Mouse (Mus musculus) forebrain, embryonic 10.5 days (tissue): ENCODE results near the gene Stard13. TPM values are rescaled to one million over a fixed set of nuclear protein-coding genes. Genes with fewer than 3 reads are reported as not detected.

Experiments
- DNase-seq: peaks from one replicate; pipeline ENCODE4 v3.0.0-alpha.2; 2017; ENCODE audit warnings: low spot score; ENCODE audit errors: extremely low spot score
- H3K27ac ChIP-seq: fragments of 300-500 bp; sonication (generic); 2 replicates; pipeline ENCODE4 v1.5.1; 2016; ENCODE audit warnings: mild to moderate bottlenecking
- H3K27me3 ChIP-seq: fragments of 300-500 bp; sonication (generic); 2 replicates; pipeline ENCODE4 v1.6.1; 2016; ENCODE audit warnings: mild to moderate bottlenecking; ENCODE audit not compliant: poor library complexity, severe bottlenecking
- H3K36me3 ChIP-seq: fragments of 300-500 bp; sonication (generic); replicated peaks from 2 replicates; pipeline ENCODE4 v1.6.1; 2016; ENCODE audit warnings: mild to moderate bottlenecking, moderate library complexity
- H3K4me1 ChIP-seq: fragments of 300-500 bp; sonication (generic); 2 replicates; pipeline ENCODE4 v1.6.1; 2016
- H3K4me3 ChIP-seq: fragments of 300-500 bp; sonication (generic); 2 replicates; pipeline ENCODE4 v1.5.1; 2016; ENCODE audit warnings: mild to moderate bottlenecking, moderate library complexity
- H3K9me3 ChIP-seq: fragments of 300-500 bp; sonication (generic); 2 replicates; pipeline ENCODE4 v1.6.1; 2016; ENCODE audit warnings: mild to moderate bottlenecking, moderate library complexity
- WGBS: fragments of 180-500 bp; shearing (Covaris S2); methylation state at CpG from one replicate; pipeline ENCODE4 v1.1.7; 2016; 5-methylcytosine and 5-hydroxymethylcytosine counted together
- polyA plus RNA-seq: library from polyadenylated mRNA; unstranded; fragments of >200 nt; fragmentation: Nextera tagmentation; extraction: Ambion mirVana; gene quantifications from 2 replicates; pipeline ENCODE4 v1.2.1, GENCODE M21; 2016

Gene Stard13
- polyA plus RNA-seq, 1 experiment from 2014 or later: 3.7 TPM

- Histone ChIP-seq H3K4me1 (peaks cover 26% of the 10 kb centered on the region), H3K27me3 (no peaks in the 10 kb centered on the region), H3K4me3 (no peak overlapping the region), H3K36me3 (no peaks in the 10 kb centered on the region), H3K9me3 (no peaks in the 10 kb centered on the region), H3K27ac (peak overlapping the region; percentile 67)
- peak; percentile 57 for DNase-seq
- WGBS: 39% methylated on average over 6 of the region's 6 CpGs
These were observed 14.9 kb downstream of the Stard13 start for GRCm38 (mm10) chr5:151218689-151219115.

GRCm38 (mm10) chr5:151213097-151213496, 20.5 kb downstream of the Stard13 start:
- H3K27me3 ChIP-seq: no peaks in the 10 kb centered on the region
- WGBS: 96% methylated on average over 3 of the region's 3 CpGs
- H3K4me1 ChIP-seq: peaks cover 12% of the 10 kb centered on the region; the same call in 1 of the 2 replicates
- no peak overlapping the region for H3K4me3 ChIP-seq
- no peak for DNase-seq
- no peaks in the 10 kb centered on the region for H3K9me3 ChIP-seq
- no peak overlapping the region for H3K27ac ChIP-seq
- H3K36me3 ChIP-seq: no peaks in the 10 kb centered on the region

DNA sequence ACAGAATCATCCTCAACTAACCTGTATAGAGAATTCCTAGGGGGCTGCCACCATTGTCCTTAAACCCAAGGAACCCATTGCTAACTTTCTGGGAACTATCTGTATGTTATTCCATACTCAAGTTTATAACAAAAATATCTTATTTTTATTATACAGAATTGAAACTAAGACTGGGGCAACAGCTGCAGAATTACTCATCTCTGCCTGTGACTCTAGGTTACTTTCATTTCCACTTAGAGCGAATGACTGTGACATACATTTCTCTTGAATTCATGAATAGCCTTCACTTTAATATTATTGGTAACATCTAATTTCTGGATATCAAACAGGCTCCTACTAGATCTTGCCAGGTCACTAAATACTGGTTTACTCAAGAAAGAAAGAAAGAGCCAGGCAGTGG, 22.8 kb downstream of the Stard13 start:
- 90% methylated on average over 1 of the region's 1 CpGs for WGBS
- peaks cover 5% of the 10 kb centered on the region; the same call in 1 of the 2 replicates for H3K4me1 ChIP-seq
- H3K4me3 ChIP-seq: no peak overlapping the region
- H3K36me3 ChIP-seq: no peaks in the 10 kb centered on the region
- H3K27ac ChIP-seq: no peak overlapping the region
- DNase-seq: no peak
- H3K27me3 ChIP-seq: no peaks in the 10 kb centered on the region
- no peaks in the 10 kb centered on the region for H3K9me3 ChIP-seq

DNA sequence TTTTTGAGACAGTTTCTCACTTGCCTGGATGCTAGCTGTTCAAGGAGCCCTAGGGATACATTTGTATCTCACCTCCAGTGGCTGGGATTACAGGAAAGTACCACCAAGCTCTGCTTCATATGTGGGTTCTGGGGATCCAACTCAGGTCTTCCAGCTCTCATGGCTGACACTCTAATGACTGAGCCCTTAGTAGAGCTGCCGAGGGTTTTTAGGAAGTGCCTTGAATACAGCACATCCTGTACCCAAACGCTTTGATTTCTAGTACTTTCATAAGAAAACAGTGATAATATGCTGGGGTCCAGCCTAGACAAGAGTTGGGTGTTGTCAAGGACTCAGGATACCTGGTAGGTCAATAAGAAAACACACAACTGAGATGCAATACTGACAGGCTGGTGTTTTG, 23.6 kb downstream of the Stard13 start:
- Histone ChIP-seq H3K4me3 (no peak overlapping the region), H3K27me3 (no peaks in the 10 kb centered on the region), H3K27ac (no peak overlapping the region), H3K9me3 (no peaks in the 10 kb centered on the region), H3K36me3 (no peaks in the 10 kb centered on the region), H3K4me1 (no peaks in the 10 kb centered on the region)
- WGBS: 88% methylated on average over 2 of the region's 2 CpGs
- no peak for DNase-seq

DNA sequence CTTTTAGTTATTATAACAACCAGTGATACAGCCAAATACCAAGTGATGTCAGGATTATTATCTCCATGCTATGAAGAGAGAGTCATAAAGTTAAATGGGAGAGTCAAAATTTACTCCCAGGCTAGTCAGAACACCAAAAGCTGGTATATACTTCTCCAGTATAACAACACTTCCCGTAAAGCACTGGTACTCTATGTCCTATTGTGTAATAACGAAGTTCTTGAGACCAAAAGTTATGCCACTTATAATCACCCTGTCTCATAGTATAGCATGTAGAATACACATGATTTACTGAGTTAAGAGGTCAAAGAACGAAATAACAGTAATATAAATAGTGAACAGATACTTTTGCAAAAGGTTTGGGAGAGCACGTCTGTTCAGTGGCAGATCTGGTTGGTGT, 28.6 kb downstream of the Stard13 start:
- Histone ChIP-seq H3K4me3 (no peak overlapping the region), H3K27me3 (no peaks in the 10 kb centered on the region), H3K27ac (no peak overlapping the region), H3K4me1 (no peaks in the 10 kb centered on the region), H3K9me3 (no peaks in the 10 kb centered on the region), H3K36me3 (no peaks in the 10 kb centered on the region)
- 92% methylated on average over 4 of the region's 4 CpGs for WGBS
- no peak for DNase-seq

- 83% methylated on average over 5 of the region's 5 CpGs for WGBS
- Histone ChIP-seq H3K27me3 (no peaks in the 10 kb centered on the region), H3K4me3 (no peak overlapping the region), H3K9me3 (no peaks in the 10 kb centered on the region), H3K4me1 (no peaks in the 10 kb centered on the region), H3K27ac (no peak overlapping the region), H3K36me3 (no peaks in the 10 kb centered on the region)
- no peak for DNase-seq
These were observed 30.7 kb downstream of the Stard13 start for GRCm38 (mm10) chr5:151202925-151203324.

- Histone ChIP-seq H3K4me1 (peaks cover 7% of the 10 kb centered on the region; the same call in 1 of the 2 replicates), H3K27me3 (no peaks in the 10 kb centered on the region), H3K27ac (no peak overlapping the region), H3K9me3 (no peaks in the 10 kb centered on the region), H3K4me3 (no peak overlapping the region), H3K36me3 (no peaks in the 10 kb centered on the region)
- WGBS: 74% methylated on average over 3 of the region's 3 CpGs
- no peak for DNase-seq
These were observed 32.4 kb downstream of the Stard13 start for GRCm38 (mm10) chr5:151201220-151201619.

- Histone ChIP-seq H3K9me3 (no peaks in the 10 kb centered on the region), H3K36me3 (no peaks in the 10 kb centered on the region), H3K27me3 (no peaks in the 10 kb centered on the region), H3K4me3 (no peak overlapping the region), H3K4me1 (peaks cover 7% of the 10 kb centered on the region; the same call in 1 of the 2 replicates), H3K27ac (no peak overlapping the region)
- WGBS: 91% methylated on average over 3 of the region's 3 CpGs
- DNase-seq: no peak
These were observed 34.4 kb downstream of the Stard13 start for GRCm38 (mm10) chr5:151199235-151199634.

- no peak overlapping the region for H3K4me3 ChIP-seq
- no peak for DNase-seq
- H3K9me3 ChIP-seq: no peaks in the 10 kb centered on the region
- peaks cover 7% of the 10 kb centered on the region; the same call in 1 of the 2 replicates for H3K4me1 ChIP-seq
- WGBS: 83% methylated on average over 13 of the region's 13 CpGs
- no peak overlapping the region for H3K27ac ChIP-seq
- H3K36me3 ChIP-seq: no peaks in the 10 kb centered on the region
- H3K27me3 ChIP-seq: no peaks in the 10 kb centered on the region
These were observed 36.9 kb downstream of the Stard13 start for GRCm38 (mm10) chr5:151196603-151197272.

DNA sequence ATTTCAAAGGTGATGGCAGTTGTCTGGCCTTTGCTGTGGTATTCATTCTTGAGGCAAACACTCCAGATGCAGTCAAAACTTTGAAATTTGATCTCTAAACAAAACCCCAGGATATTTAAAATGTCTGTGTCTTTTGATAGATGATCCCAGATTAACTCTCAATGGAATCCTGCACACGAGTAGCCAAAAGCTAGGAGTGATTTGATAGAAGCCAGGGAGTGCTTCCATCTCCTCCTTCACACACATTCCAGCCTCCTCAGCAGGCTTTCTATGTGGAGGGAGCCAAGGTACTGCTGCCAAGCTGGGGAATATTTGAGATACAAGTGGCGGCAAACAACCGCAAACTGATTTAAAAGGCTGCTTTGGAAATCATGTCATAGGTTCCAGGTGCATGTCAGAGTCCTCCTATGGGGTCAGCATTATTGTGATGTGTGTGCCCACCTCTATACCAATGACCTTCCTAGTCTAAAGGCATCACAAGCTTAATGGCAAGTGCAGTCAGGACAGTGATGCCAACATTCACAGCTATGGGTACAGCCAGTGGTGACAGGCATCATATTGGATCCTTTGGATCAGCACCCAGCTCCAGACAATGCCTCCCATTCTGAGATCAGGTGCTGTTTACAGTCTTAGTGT, 39.6 kb downstream of the Stard13 start:
- Histone ChIP-seq H3K27ac (no peak overlapping the region), H3K27me3 (peaks cover 7% of the 10 kb centered on the region), H3K4me3 (no peak overlapping the region), H3K4me1 (peaks cover 23% of the 10 kb centered on the region), H3K9me3 (no peaks in the 10 kb centered on the region), H3K36me3 (no peaks in the 10 kb centered on the region)
- WGBS: 70% methylated on average over 3 of the region's 3 CpGs
- DNase-seq: no peak

DNA sequence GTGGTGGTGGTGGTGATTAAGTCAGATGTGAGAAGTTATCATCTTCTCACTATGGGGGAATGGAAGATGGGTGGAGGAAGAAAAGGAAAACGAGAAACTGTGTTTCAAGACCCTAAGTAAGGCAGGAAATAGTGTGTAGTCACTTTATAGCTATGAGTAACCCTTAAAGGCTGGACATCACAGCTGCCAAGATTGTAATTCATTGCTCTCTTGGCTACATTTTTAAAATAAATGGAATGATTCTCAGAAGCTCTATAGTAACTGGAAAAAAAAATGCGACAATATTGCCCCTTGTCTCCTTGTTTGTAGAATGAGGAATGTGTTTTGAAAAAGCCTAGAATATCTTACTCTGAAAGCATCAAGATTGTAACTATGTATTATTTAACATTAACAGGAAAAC, 41.4 kb downstream of the Stard13 start:
- no peak overlapping the region for H3K4me3 ChIP-seq
- H3K27ac ChIP-seq: no peak overlapping the region
- no peak for DNase-seq
- peaks cover 7% of the 10 kb centered on the region for H3K27me3 ChIP-seq
- 86% methylated on average over 2 of the region's 2 CpGs for WGBS
- peaks cover 21% of the 10 kb centered on the region for H3K4me1 ChIP-seq
- no peaks in the 10 kb centered on the region for H3K36me3 ChIP-seq
- no peaks in the 10 kb centered on the region for H3K9me3 ChIP-seq

GRCm38 (mm10) chr5:151190764-151191163, 42.9 kb downstream of the Stard13 start:
- H3K4me3 ChIP-seq: no peak overlapping the region
- 87% methylated on average over 5 of the region's 5 CpGs for WGBS
- H3K4me1 ChIP-seq: peaks cover 21% of the 10 kb centered on the region
- DNase-seq: no peak
- no peaks in the 10 kb centered on the region for H3K36me3 ChIP-seq
- no peak overlapping the region for H3K27ac ChIP-seq
- H3K27me3 ChIP-seq: peaks cover 7% of the 10 kb centered on the region
- H3K9me3 ChIP-seq: no peaks in the 10 kb centered on the region

- peaks cover 29% of the 10 kb centered on the region for H3K4me1 ChIP-seq
- no peaks in the 10 kb centered on the region for H3K9me3 ChIP-seq
- no peaks in the 10 kb centered on the region for H3K36me3 ChIP-seq
- peak overlapping the region; percentile 78 for H3K27ac ChIP-seq
- WGBS: 4% methylated on average over 27 of the region's 27 CpGs
- peak overlapping the region; percentile 62 for H3K4me3 ChIP-seq
- H3K27me3 ChIP-seq: peaks cover 7% of the 10 kb centered on the region
- DNase-seq: peak; percentile 81
These were observed 43.8 kb downstream of the Stard13 start for GRCm38 (mm10) chr5:151189789-151190378.
